Mouse (Mus musculus) bone marrow macrophage, adult 2 months (primary cell): ENCODE results near the gene Uba7.

ENCODE experiments used
- CTCF ChIP-seq: IDR thresholded peaks from 2 replicates; pipeline ENCODE4 v1.5.1; 2012; ENCODE audit warnings: low read depth, mild to moderate bottlenecking, low read length, moderate library complexity
- POLR2A ChIP-seq: IDR thresholded peaks from 2 replicates; pipeline ENCODE4 v1.6.1; 2012; ENCODE audit warnings: mild to moderate bottlenecking, low read depth, low read length, borderline replicate concordance

GRCm38 (mm10) chr9:107962916-107963315 is 12.4 kb upstream of the Uba7 start:
- TF ChIP-seq CTCF (no peak), POLR2A (no peak)
